In the genomic region with DNA sequence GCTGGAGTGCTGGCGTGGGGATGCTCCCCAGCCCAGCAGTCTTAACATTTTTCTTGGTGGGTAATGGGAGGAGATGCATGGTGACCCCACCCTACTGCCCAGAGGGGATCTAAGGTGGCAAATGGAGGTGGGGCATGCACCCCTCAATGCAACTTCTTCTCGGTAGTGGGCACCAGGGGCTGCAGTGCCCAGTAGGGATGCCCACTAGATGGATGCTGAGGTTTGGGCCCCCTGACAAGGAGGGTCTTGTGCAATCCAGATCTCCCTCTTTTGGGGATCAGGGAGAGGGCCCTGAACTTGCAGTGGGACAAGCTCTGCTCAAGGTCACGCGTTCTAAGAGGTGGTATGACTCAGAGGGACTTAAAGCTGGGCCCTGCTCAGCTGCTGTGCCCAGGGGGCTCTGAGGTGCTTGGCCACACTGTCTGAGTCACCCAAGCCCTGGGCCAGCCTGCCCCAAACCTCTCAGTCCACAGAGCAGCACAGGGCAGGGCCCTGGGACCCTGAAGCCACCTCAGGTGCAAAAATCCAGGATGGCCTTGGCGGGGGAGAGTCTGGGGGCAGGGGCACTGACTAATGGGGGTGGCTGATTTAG, we compare ENCODE assay signal across 12 mouse cellular contexts. TPM values are rescaled to one million over a fixed set of nuclear protein-coding genes. Genes with fewer than 3 reads are reported as not detected.
DNase-seq lines count a peak whose midpoint lies in the region; ATAC-seq and TF ChIP-seq lines count a peak whose summit lies in the region.
"Had no signal": no experiment of that assay in that cellular context is flagged by ENCODE, and none has a peak within 500 bp of the region (broad histone marks: within the 10 kb centered on the region; RNA-seq: fewer than 3 reads in every experiment).

No protein-coding gene starts in this region.

- no peak for ATAC-seq in neural tube, embryonic 11.5 days (ENCODE audit: insufficient read depth, low FRiP score, low TSS enrichment)
- ATAC-seq in forebrain, embryonic 11.5 days (replicated peaks; ENCODE audit: low FRiP score): no peak
- 0 out of 2 replicates have a peak, but pooled peaks have one; percentile 1 for ATAC-seq in hindbrain, postnatal 0 days

- H3K9me3 ChIP-seq in neural tube, embryonic 11.5 days (ENCODE audit: control insufficient read depth, low read length): no peaks in the 10 kb centered on the region
- H3K9me3 ChIP-seq in forebrain, embryonic 11.5 days (ENCODE audit: control insufficient read depth, low read length): no peaks in the 10 kb centered on the region
- H3K9me3 ChIP-seq in hindbrain, postnatal 0 days (ENCODE audit: low read length): no peaks in the 10 kb centered on the region
- H3K9me3 ChIP-seq: G1E had no signal

- intact Hi-C loops in gastrocnemius, postnatal 36 days (cut with DNase I): no loop called here

- no peak for DNase-seq in neural tube, embryonic 11.5 days (ENCODE audit: low spot score)
- DNase-seq in neural tube, embryonic 10.5 days (ENCODE audit: extremely low spot score, low spot score): no peak
- no peak for DNase-seq in forebrain, embryonic 11.5 days (ENCODE audit: low spot score)
- no peak for DNase-seq in hindbrain, postnatal 0 days (ENCODE audit: low spot score)
- DNase-seq in urinary bladder, postnatal 36 days (ENCODE audit: low spot score in 2 of 2): no peak
- DNase-seq in spleen, adult 18-20 months: no peak
- no peak for DNase-seq in gastrocnemius, postnatal 36 days
- DNase-seq: heart, postnatal 36 days; left cerebral cortex, postnatal 4 days; lung, embryonic 14.5 days had no signal

- no peaks in the 10 kb centered on the region for H3K36me3 ChIP-seq in neural tube, embryonic 11.5 days (ENCODE audit: control insufficient read depth, insufficient read depth, low read length)
- no peaks in the 10 kb centered on the region for H3K36me3 ChIP-seq in forebrain, embryonic 11.5 days (ENCODE audit: control insufficient read depth, insufficient read depth, low read length)
- no peaks in the 10 kb centered on the region for H3K36me3 ChIP-seq in hindbrain, postnatal 0 days (ENCODE audit: insufficient read depth, low read length)
- H3K36me3 ChIP-seq: G1E had no signal

- H3K27me3 ChIP-seq in neural tube, embryonic 11.5 days (ENCODE audit: control insufficient read depth, insufficient read depth, low read length): peaks cover 26% of the 10 kb centered on the region
- H3K27me3 ChIP-seq in forebrain, embryonic 11.5 days (ENCODE audit: control insufficient read depth, insufficient read depth, low read length): peaks cover 12% of the 10 kb centered on the region; the same call in 1 of the 2 replicates
- H3K27me3 ChIP-seq in hindbrain, postnatal 0 days (ENCODE audit: insufficient read depth, low read length): no peaks in the 10 kb centered on the region

- TF ChIP-seq CTCF in hindbrain, postnatal 0 days (IDR thresholded peaks at IDR 0.05; ENCODE audit: low read depth): no peak

- H3K4me2 ChIP-seq in neural tube, embryonic 11.5 days (ENCODE audit: low read depth): peak overlapping the region; percentile 61; the same call in 1 of the 2 replicates
- H3K4me2 ChIP-seq in forebrain, embryonic 11.5 days (ENCODE audit: low read depth, low read length, severe bottlenecking): peak overlapping the region; percentile 75
- H3K4me2 ChIP-seq in hindbrain, postnatal 0 days (ENCODE audit: low read depth, low read length): peak overlapping the region; percentile 71

- H3K4me1 ChIP-seq in neural tube, embryonic 11.5 days (ENCODE audit: control insufficient read depth, insufficient read depth, low read length): peaks cover 3% of the 10 kb centered on the region; the same call in 1 of the 2 replicates
- H3K4me1 ChIP-seq in forebrain, embryonic 11.5 days (replicated peaks; ENCODE audit: control insufficient read depth, insufficient read depth, low read length): peaks cover 4% of the 10 kb centered on the region; the same call in 1 of the 2 replicates
- peaks cover 8% of the 10 kb centered on the region; the same call in 1 of the 2 replicates for H3K4me1 ChIP-seq in hindbrain, postnatal 0 days (ENCODE audit: insufficient read depth, low read length)

- H3K27ac ChIP-seq in neural tube, embryonic 11.5 days (ENCODE audit: low read depth, low read length): no peak overlapping the region
- H3K27ac ChIP-seq in forebrain, embryonic 11.5 days (ENCODE audit: low read depth, low read length): no peak overlapping the region
- H3K27ac ChIP-seq in hindbrain, postnatal 0 days: peak overlapping the region; percentile 70; the same call in 1 of the 2 replicates

- no peak overlapping the region; the same call in 1 of the 2 replicates for H3K4me3 ChIP-seq in neural tube, embryonic 11.5 days (ENCODE audit: low read depth, low read length)
- H3K4me3 ChIP-seq in forebrain, embryonic 11.5 days (ENCODE audit: low read depth, low read length): peak overlapping the region; percentile 37
- peak overlapping the region; percentile 50 for H3K4me3 ChIP-seq in hindbrain, postnatal 0 days (ENCODE audit: low read length)

- 72% methylated on average over 5 of the region's 5 CpGs for WGBS in neural tube, embryonic 11.5 days
- WGBS in forebrain, embryonic 11.5 days: 72% methylated on average over 5 of the region's 5 CpGs
- 72% methylated on average over 5 of the region's 5 CpGs for WGBS in hindbrain, postnatal 0 days

- peak overlapping the region; percentile 63; the same call in 1 of the 2 replicates for H3K9ac ChIP-seq in neural tube, embryonic 11.5 days (ENCODE audit: low read length)
- H3K9ac ChIP-seq in forebrain, embryonic 11.5 days (ENCODE audit: low read length): peak overlapping the region; percentile 61; the same call in 1 of the 2 replicates
- peak overlapping the region; percentile 71 for H3K9ac ChIP-seq in hindbrain, postnatal 0 days (replicated peaks; ENCODE audit: low read length)

RNA-seq across cellular contexts. Expression of a gene that starts 1.0 kb away (rescaled TPM):
- 4.2 and 4.7 TPM in 2 replicates for polyA plus RNA-seq in neural tube, embryonic 11.5 days (2014; fragmentation: Nextera tagmentation; extraction: Ambion mirVana)
- polyA plus RNA-seq in forebrain, embryonic 11.5 days (2014; fragmentation: Nextera tagmentation; extraction: Ambion mirVana): 1.5 and 2.2 TPM in 2 replicates
- total RNA-seq in hindbrain, postnatal 0 days (2014; rRNA removed): 82.0 and 106 TPM in 2 replicates
- 69.0 and 78.7 TPM in 2 replicates for polyA plus RNA-seq in hindbrain, postnatal 0 days (2015; fragmentation: Nextera tagmentation; extraction: Ambion mirVana)
- under 1 TPM in 1 of 2 experiments, not detected in 1; 0.08 TPM for total RNA-seq in gastrocnemius, postnatal 36 days (2021)
- total RNA-seq: granulocyte monocyte progenitor cell, adult 5-6 weeks; heart, postnatal 36 days had no signal

RNA-seq across cellular contexts. Expression of a gene that starts 9.7 kb away (rescaled TPM):
- polyA plus RNA-seq in neural tube, embryonic 11.5 days (2014; fragmentation: Nextera tagmentation; extraction: Ambion mirVana): 8.1 and 9.4 TPM in 2 replicates
- polyA plus RNA-seq in forebrain, embryonic 11.5 days (2014; fragmentation: Nextera tagmentation; extraction: Ambion mirVana): 8.0 and 9.2 TPM in 2 replicates
- total RNA-seq in hindbrain, postnatal 0 days (2014; rRNA removed): 26.2 and 27.2 TPM in 2 replicates
- 18.9 and 22.1 TPM in 2 replicates for polyA plus RNA-seq in hindbrain, postnatal 0 days (2015; fragmentation: Nextera tagmentation; extraction: Ambion mirVana)
- under 1 TPM; 0.57 to 0.64 TPM for total RNA-seq in gastrocnemius, postnatal 36 days (2021)

RNA-seq across cellular contexts. Expression of a gene that starts 12.8 kb away (rescaled TPM):
- 13.3 and 14.5 TPM in 2 replicates for polyA plus RNA-seq in neural tube, embryonic 11.5 days (2014; fragmentation: Nextera tagmentation; extraction: Ambion mirVana)
- polyA plus RNA-seq in forebrain, embryonic 11.5 days (2014; fragmentation: Nextera tagmentation; extraction: Ambion mirVana): 19.4 and 21.6 TPM in 2 replicates
- total RNA-seq in hindbrain, postnatal 0 days (2014; rRNA removed): 118 and 126 TPM in 2 replicates
- polyA plus RNA-seq in hindbrain, postnatal 0 days (2015; fragmentation: Nextera tagmentation; extraction: Ambion mirVana): 40.6 and 41.9 TPM in 2 replicates
- total RNA-seq in gastrocnemius, postnatal 36 days (2021): 10 to 100 TPM; 11.7 to 12.0 TPM

RNA-seq across cellular contexts. Expression of a gene that starts 35.5 kb away (rescaled TPM):
- 248 and 262 TPM in 2 replicates for polyA plus RNA-seq in neural tube, embryonic 11.5 days (2014; fragmentation: Nextera tagmentation; extraction: Ambion mirVana)
- 259 and 265 TPM in 2 replicates for polyA plus RNA-seq in forebrain, embryonic 11.5 days (2014; fragmentation: Nextera tagmentation; extraction: Ambion mirVana)
- 264 and 279 TPM in 2 replicates for total RNA-seq in hindbrain, postnatal 0 days (2014; rRNA removed)
- 275 and 290 TPM in 2 replicates for polyA plus RNA-seq in hindbrain, postnatal 0 days (2015; fragmentation: Nextera tagmentation; extraction: Ambion mirVana)
- total RNA-seq in gastrocnemius, postnatal 36 days (2021): 10 to 100 TPM; 86.2 to 89.5 TPM

RNA-seq across cellular contexts. Expression of a gene that starts 45.4 kb away (rescaled TPM):
- 63.9 and 65.8 TPM in 2 replicates for polyA plus RNA-seq in neural tube, embryonic 11.5 days (2014; fragmentation: Nextera tagmentation; extraction: Ambion mirVana)
- polyA plus RNA-seq in forebrain, embryonic 11.5 days (2014; fragmentation: Nextera tagmentation; extraction: Ambion mirVana): 76.1 and 78.9 TPM in 2 replicates
- 73.5 and 79.1 TPM in 2 replicates for total RNA-seq in hindbrain, postnatal 0 days (2014; rRNA removed)
- 36.4 and 36.9 TPM in 2 replicates for polyA plus RNA-seq in hindbrain, postnatal 0 days (2015; fragmentation: Nextera tagmentation; extraction: Ambion mirVana)
- 10 to 100 TPM; 20.3 to 24.9 TPM for total RNA-seq in gastrocnemius, postnatal 36 days (2021)

Comparison
In these comparisons a context has a peak if more than half of its experiments do, and no peak if none do; other contexts are left out.
1. RNA of a gene that starts 1.0 kb away (polyA plus RNA-seq): 69.0 to 78.7 TPM in hindbrain, postnatal 0 days; 4.2 to 4.7 TPM in neural tube, embryonic 11.5 days and 1.5 to 2.2 TPM in forebrain, embryonic 11.5 days; every median in the first group is over 10 times any median in the second.
2. Peak in every context shown above with its lines, with median percentiles within 50 percentile points of each other: H3K4me2 ChIP-seq and H3K9ac ChIP-seq.